Comparison of ENCODE assay signal across 9 mouse cellular contexts in the genomic region with DNA sequence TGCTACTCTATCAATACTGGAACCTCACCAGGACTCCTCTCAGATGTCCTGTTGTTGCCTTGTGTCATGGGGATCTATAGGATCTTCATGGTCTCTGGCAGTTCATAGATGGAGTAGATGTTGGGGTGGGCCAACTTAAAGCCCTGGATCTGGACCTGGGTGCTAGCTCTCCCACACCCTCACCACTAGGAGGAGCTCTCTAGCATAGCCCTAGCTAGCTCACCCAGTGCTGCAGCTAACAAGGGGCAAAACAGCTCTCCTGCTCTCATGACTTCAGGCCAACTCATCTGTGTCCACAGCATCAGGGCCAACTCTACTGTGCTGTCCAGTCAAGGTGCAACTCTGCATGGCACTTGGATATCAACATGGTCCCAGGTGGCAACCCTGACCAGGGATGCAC.
DNase-seq lines count a peak whose midpoint lies in the region; ATAC-seq and TF ChIP-seq lines count a peak whose summit lies in the region.
"Had no signal": no experiment of that assay in that cellular context is flagged by ENCODE, and none has a peak within 500 bp of the region (broad histone marks: within the 10 kb centered on the region; RNA-seq: fewer than 3 reads in every experiment).

No protein-coding gene starts in this region.

- H3K9ac ChIP-seq in heart, postnatal 0 days (replicated peaks; ENCODE audit: low read depth, low read length) = no peak overlapping the region

- intact Hi-C loops in heart, postnatal 14 days (cut with DNase I) = loop anchor here (2.0 kb wide), 1 partner anchor 120 kb away; no protein-coding TSS in a partner anchor
- intact Hi-C loops in left cerebral cortex, postnatal 36 days (cut with DNase I) = loop anchor here (5.0 kb wide), 1 partner anchor 118 kb away; a partner anchor contains a TSS

- TF ChIP-seq EP300 in heart, postnatal 0 days (IDR thresholded peaks at IDR 0.05; ENCODE audit: low read depth) = no peak

- H3K27me3 ChIP-seq in heart, postnatal 0 days (ENCODE audit: control insufficient read depth, insufficient read depth, low read length) = no peaks in the 10 kb centered on the region
- H3K27me3 ChIP-seq in G1E (ENCODE audit: insufficient read depth, low read length) = no peaks in the 10 kb centered on the region; the same call in 1 of the 2 replicates

- H3K27ac ChIP-seq in heart, postnatal 0 days (ENCODE audit: low read depth) = no peak overlapping the region

- no peaks in the 10 kb centered on the region for H3K9me3 ChIP-seq in heart, postnatal 0 days (replicated peaks; ENCODE audit: control insufficient read depth, low read length)
- no peaks in the 10 kb centered on the region for H3K9me3 ChIP-seq in G1E (replicated peaks)

- no peak for DNase-seq in heart, postnatal 0 days (ENCODE audit: low spot score)
- DNase-seq in heart, postnatal 14 days = no peak
- DNase-seq in G1E (ENCODE audit: low spot score) = peak; percentile 7
- peak; percentile 32 for DNase-seq in embryo, embryonic 10.5 days (ENCODE audit: low spot score)
- no peak for DNase-seq in left cerebral cortex, postnatal 36 days (ENCODE audit: low spot score in 2 of 2)
- no peak for DNase-seq in adipocyte (ENCODE audit: low spot score)
- DNase-seq: heart, postnatal 10 days had no signal

- H3K4me2 ChIP-seq in heart, postnatal 0 days (ENCODE audit: low read depth, low read length) = no peak overlapping the region

- ATAC-seq in heart, postnatal 0 days (ENCODE audit: insufficient read depth, low read depth) = no peak; the same call in 1 of the 2 replicates
- no peak for ATAC-seq in G1E (ENCODE audit: extremely low read depth, insufficient number of reproducible peaks, low FRiP score, poor library complexity, severe bottlenecking)
- ATAC-seq in megakaryocyte-erythroid progenitor cell, adult 5-6 weeks (replicated peaks; ENCODE audit: low FRiP score, low TSS enrichment, poor library complexity, severe bottlenecking) = peak; percentile 63; the same call in 1 of the 2 replicates
- ATAC-seq in inflammation-experienced regulatory T-cells, adult 6 months = no peak

- H3K4me1 ChIP-seq in heart, postnatal 0 days (ENCODE audit: control insufficient read depth, insufficient read depth) = no peaks in the 10 kb centered on the region
- H3K4me1 ChIP-seq in G1E (ENCODE audit: insufficient read depth, low read depth, low read length) = no peaks in the 10 kb centered on the region

- TF ChIP-seq CTCF in heart, postnatal 0 days (IDR thresholded peaks at IDR 0.05; ENCODE audit: low read depth) = peak; percentile 37
- TF ChIP-seq CTCF in G1E (IDR thresholded peaks at IDR 0.05; ENCODE audit: low read depth, low read length) = peak; percentile 63

- H3K4me3 ChIP-seq in heart, postnatal 0 days (ENCODE audit: low read depth, low read length) = no peak overlapping the region
- H3K4me3 ChIP-seq in G1E (ENCODE audit: low read depth, low read length) = no peak overlapping the region

- H3K36me3 ChIP-seq in heart, postnatal 0 days (replicated peaks; ENCODE audit: control insufficient read depth, insufficient read depth, low read length) = no peaks in the 10 kb centered on the region
- no peaks in the 10 kb centered on the region for H3K36me3 ChIP-seq in G1E (replicated peaks)

Comparison
In these comparisons a context has a peak if more than half of its experiments do, and no peak if none do; other contexts are left out.
1. DNase-seq: peak in G1E (single experiment) and embryo, embryonic 10.5 days (single experiment); none in heart, postnatal 0 days (single experiment), heart, postnatal 14 days (0 of 2), left cerebral cortex, postnatal 36 days (0 of 2) and adipocyte (single experiment).